8 mouse cellular contexts compared by ENCODE assay signal in genomic region chr16:34690334-34691144, GRCm38 (mm10). TPM values are rescaled to one million over a fixed set of nuclear protein-coding genes. Genes with fewer than 3 reads are reported as not detected.
A peak's percentile ranks its signal among the peaks of the same experiment; 100 is the strongest.
DNase-seq lines count a peak whose midpoint lies in the region; ATAC-seq and TF ChIP-seq lines count a peak whose summit lies in the region.

TSS of gene Ccdc14 (plus strand) at chr16:34690616.

- H3K4me1 ChIP-seq in heart, embryonic 11.5 days (ENCODE audit: control insufficient read depth, insufficient read depth, low read length) = no peaks in the 10 kb centered on the region
- peaks cover 6% of the 10 kb centered on the region for H3K4me1 ChIP-seq in kidney, embryonic 16.5 days (ENCODE audit: insufficient read depth, low read length)
- H3K4me1 ChIP-seq in liver, adult 2 months (ENCODE audit: control insufficient read depth, insufficient read depth, low read length) = peaks cover 4% of the 10 kb centered on the region

- peak within 1 kb of the TSS; percentile 80 for H3K4me3 ChIP-seq in heart, embryonic 11.5 days (ENCODE audit: low read depth, low read length)
- H3K4me3 ChIP-seq in kidney, embryonic 16.5 days (ENCODE audit: low read length) = peak within 1 kb of the TSS; percentile 75
- H3K4me3 ChIP-seq in liver, adult 2 months (ENCODE audit: insufficient read depth, low read depth, low read length) = peak within 1 kb of the TSS; percentile 95
- H3K4me3 ChIP-seq in myocyte = peak within 1 kb of the TSS; percentile 56

- under 1% methylated on average over 53 of the region's 53 CpGs for WGBS in heart, embryonic 11.5 days (ENCODE audit: insufficient replicate concordance)
- WGBS in kidney, embryonic 16.5 days = under 1% methylated on average over 53 of the region's 53 CpGs
- 1% methylated on average over 53 of the region's 53 CpGs for WGBS in liver, adult 2 months

- no peaks in the 10 kb centered on the region for H3K9me3 ChIP-seq in heart, embryonic 11.5 days (replicated peaks; ENCODE audit: control insufficient read depth, low read length)
- H3K9me3 ChIP-seq in kidney, embryonic 16.5 days (ENCODE audit: low read length) = no peaks in the 10 kb centered on the region

- no peaks in the 10 kb centered on the region for H3K36me3 ChIP-seq in heart, embryonic 11.5 days (ENCODE audit: control insufficient read depth, insufficient read depth, low read length)
- H3K36me3 ChIP-seq in kidney, embryonic 16.5 days (ENCODE audit: insufficient read depth, low read length) = no peaks in the 10 kb centered on the region
- no peaks in the 10 kb centered on the region for H3K36me3 ChIP-seq in liver, adult 2 months (ENCODE audit: control insufficient read depth, insufficient read depth, low read length)
- no peaks in the 10 kb centered on the region for H3K36me3 ChIP-seq in myocyte (ENCODE audit: control insufficient read depth, insufficient read depth)
- no peaks in the 10 kb centered on the region for H3K36me3 ChIP-seq in splenic B cell, adult 2 months (ENCODE audit: control insufficient read depth, insufficient read depth, low read length, poor library complexity, severe bottlenecking)

- ATAC-seq in erythroblast, adult 5-6 weeks (replicated peaks; ENCODE audit: low FRiP score, poor library complexity, severe bottlenecking) = peak; percentile 94
- peak; percentile 90 for ATAC-seq in heart, embryonic 11.5 days (replicated peaks; ENCODE audit: insufficient number of reproducible peaks, low FRiP score, low TSS enrichment)
- peak; percentile 97 for ATAC-seq in kidney, embryonic 16.5 days (ENCODE audit: low FRiP score, low TSS enrichment)

- H3K9ac ChIP-seq in heart, embryonic 11.5 days (ENCODE audit: low read depth, low read length) = peak within 1 kb of the TSS; percentile 91
- peak within 1 kb of the TSS; percentile 78 for H3K9ac ChIP-seq in kidney, embryonic 16.5 days (replicated peaks; ENCODE audit: low read length)
- peak within 1 kb of the TSS; percentile 73 for H3K9ac ChIP-seq in liver, adult 2 months (ENCODE audit: low read depth, low read length)

- no peak for TF ChIP-seq CTCF in liver, adult 2 months (IDR thresholded peaks at IDR 0.05; ENCODE audit: low read depth, low read length)

- peak within 1 kb of the TSS; percentile 35 for H3ac ChIP-seq in myocyte (ENCODE audit: control insufficient read depth, insufficient read length)

- H3K27ac ChIP-seq in heart, embryonic 11.5 days (ENCODE audit: low read depth, low read length) = peak within 1 kb of the TSS; percentile 84
- H3K27ac ChIP-seq in kidney, embryonic 16.5 days (ENCODE audit: low read length) = peak within 1 kb of the TSS; percentile 80
- H3K27ac ChIP-seq in liver, adult 2 months (replicated peaks; ENCODE audit: insufficient read depth, low read depth, low read length) = no peak within 1 kb of the TSS

- TF ChIP-seq POLR2A in liver, adult 2 months (IDR thresholded peaks at IDR 0.05; ENCODE audit: extremely low read depth, insufficient read depth, low read length) = no peak
- TF ChIP-seq POLR2A in myocyte (IDR thresholded peaks at IDR 0.05; ENCODE audit: insufficient read length, low read depth) = peak; percentile 36

- peak within 1 kb of the TSS; percentile 84 for H3K4me2 ChIP-seq in heart, embryonic 11.5 days
- H3K4me2 ChIP-seq in kidney, embryonic 16.5 days (replicated peaks; ENCODE audit: low read depth, low read length) = peak within 1 kb of the TSS; percentile 78
- peak within 1 kb of the TSS; percentile 80 for H3K4me2 ChIP-seq in myocyte (ENCODE audit: low read depth)

- DNase-seq in B cell, adult 2 months = peak; percentile 88 to 90
- peak; percentile 91 for DNase-seq in brain, adult 2 months (ENCODE audit: low read depth, low spot score)
- peak; percentile 76 for DNase-seq in liver, adult 2 months (ENCODE audit: extremely low read depth, low read depth, low spot score)
- DNase-seq in splenic B cell, adult 2 months (ENCODE audit: low read depth, low spot score) = peak; percentile 88

- no peaks in the 10 kb centered on the region for H3K27me3 ChIP-seq in heart, embryonic 11.5 days (ENCODE audit: control insufficient read depth, insufficient read depth, low read length)
- H3K27me3 ChIP-seq in kidney, embryonic 16.5 days (ENCODE audit: insufficient read depth, low read length) = no peaks in the 10 kb centered on the region
- H3K27me3 ChIP-seq in liver, adult 2 months (ENCODE audit: control insufficient read depth, insufficient read depth, low read length) = 0 out of 2 replicates have a peak, but pooled peaks cover 1% of the 10 kb centered on the region
- peaks cover 3% of the 10 kb centered on the region for H3K27me3 ChIP-seq in myocyte (ENCODE audit: control insufficient read depth, insufficient read depth, insufficient read length)
- no peaks in the 10 kb centered on the region for H3K27me3 ChIP-seq in splenic B cell, adult 2 months (ENCODE audit: control insufficient read depth, insufficient read depth, low read length, poor library complexity, severe bottlenecking)

- H3K79me2 ChIP-seq in liver, adult 2 months (ENCODE audit: control insufficient read depth, insufficient read depth, low read length) = no peaks in the 10 kb centered on the region
- H3K79me2 ChIP-seq in myocyte (ENCODE audit: control insufficient read depth, insufficient read depth) = peaks cover 8% of the 10 kb centered on the region

TF ChIP-seq in myocyte, 11 proteins besides CTCF, POLR2A, EP300 and RAD21:
- TF ChIP-seq TCF12 (IDR thresholded peaks at IDR 0.05; ENCODE audit: insufficient read depth, poor library complexity, severe bottlenecking) (no peak), REST (IDR thresholded peaks at IDR 0.05; ENCODE audit: insufficient read depth, insufficient read length) (no peak), SRF (IDR thresholded peaks at IDR 0.05; ENCODE audit: control insufficient read depth, insufficient read length, low read depth) (no peak), USF1 (IDR thresholded peaks at IDR 0.05; ENCODE audit: low read depth) (no peak), MYOD1 (IDR thresholded peaks at IDR 0.05; ENCODE audit: control insufficient read depth in 1 of 3, insufficient read length in 2 of 3, low read depth in 2 of 3) (no peak), TCF3 (IDR thresholded peaks at IDR 0.05; ENCODE audit: insufficient read length, low read depth) (no peak), E2F4 (IDR thresholded peaks at IDR 0.05; ENCODE audit: insufficient read depth) (peak; percentile 85), CEBPB (IDR thresholded peaks at IDR 0.05; ENCODE audit: insufficient read depth, poor library complexity, severe bottlenecking) (no peak)
TF ChIP-seq in myocyte: peak in this region for 1.

RNA-seq across cellular contexts. Expression of gene Ccdc14, which starts in this region (rescaled TPM):
- total RNA-seq in erythroblast, adult 5-6 weeks (2015; ENCODE audit: low replicate concordance) = 2.1 and 3.1 TPM in 2 replicates
- total RNA-seq in erythroblast, adult 5-6 weeks (2017; ENCODE audit: low replicate concordance) = 1.4 and 2.0 TPM in 2 replicates
- polyA plus RNA-seq in heart, embryonic 11.5 days (2014; fragmentation: Nextera tagmentation; extraction: Ambion mirVana) = 9.4 and 9.5 TPM in 2 replicates
- polyA plus RNA-seq in kidney, embryonic 16.5 days (2015; fragmentation: Nextera tagmentation; extraction: Ambion mirVana) = 6.5 and 6.9 TPM in 2 replicates
- 1.2 and 1.3 TPM in 2 replicates for total RNA-seq in liver, adult 2 months (2014; rRNA removed)
- 0.24 and 0.28 TPM in 2 replicates for polyA plus RNA-seq in liver, adult 2 months (2012; rRNA removed)
- polyA plus RNA-seq in myocyte (2012; fragmentation: generic; extraction: Trizol) = 1.0 TPM
